Mouse (Mus musculus) hindbrain, postnatal 0 days (tissue): Measurements from ENCODE around the gene Cbx1. TPM values are rescaled to one million over a fixed set of nuclear protein-coding genes. Genes with fewer than 3 reads are reported as not detected.
"Not testable (repeated sequence)": the region's sequence is repeated elsewhere in the genome, so short reads cannot be mapped to it uniquely, and the experiment has no call there.

Experiments used
- ATAC-seq: fragments of 200-750 bp; cut with Nextera tagmentation; 2 replicates; pipeline ENCODE4 v1.8.0; 2017; ENCODE audit warnings: mild to moderate bottlenecking, moderate TSS enrichment, moderate library complexity
- DNase-seq: peaks from one replicate; pipeline ENCODE4 v3.0.0-alpha.2; 2015; ENCODE audit warnings: low spot score
- H3K27ac ChIP-seq: fragments of 300-500 bp; sonication (generic); 2 replicates; pipeline ENCODE4 v1.5.1; 2014; ENCODE audit warnings: mild to moderate bottlenecking
- H3K27me3 ChIP-seq: fragments of 300-500 bp; sonication (generic); 2 replicates; pipeline ENCODE4 v1.6.1; 2014; ENCODE audit warnings: low read length, mixed read lengths; ENCODE audit not compliant: insufficient read depth
- H3K36me3 ChIP-seq: fragments of 300-500 bp; sonication (generic); 2 replicates; pipeline ENCODE4 v1.6.1; 2014; ENCODE audit warnings: low read length, mixed read lengths; ENCODE audit not compliant: insufficient read depth
- H3K4me1 ChIP-seq: fragments of 300-500 bp; sonication (generic); 2 replicates; pipeline ENCODE4 v1.6.1; 2014; ENCODE audit warnings: antibody characterized with exemption, low read length, mixed read lengths; ENCODE audit not compliant: insufficient read depth
- H3K4me2 ChIP-seq: fragments of 300-500 bp; sonication (generic); 2 replicates; pipeline ENCODE4 v1.6.1; 2014; ENCODE audit warnings: low read depth, mild to moderate bottlenecking, low read length, moderate library complexity, mixed read lengths
- H3K4me3 ChIP-seq: fragments of 300-500 bp; sonication (generic); 2 replicates; pipeline ENCODE4 v1.5.1; 2014; ENCODE audit warnings: low read length
- H3K9ac ChIP-seq: fragments of 300-500 bp; sonication (generic); replicated peaks from 2 replicates; pipeline ENCODE4 v1.6.1; 2014; ENCODE audit warnings: mild to moderate bottlenecking, low read length, moderate library complexity, mixed read lengths
- H3K9me3 ChIP-seq: fragments of 300-500 bp; sonication (generic); 2 replicates; pipeline ENCODE4 v1.6.1; 2016; ENCODE audit warnings: low read length, mixed read lengths
- CTCF ChIP-seq: IDR thresholded peaks from 2 replicates; pipeline ENCODE4 v1.5.1; 2016; ENCODE audit warnings: antibody characterized with exemption, control low read depth, low read depth
- WGBS: fragments of 180-500 bp; shearing (Covaris S2); extraction: QIAGEN DNeasy Blood & Tissue Kit; methylation state at CpG from one replicate; pipeline ENCODE4 v1.1.7; 2014; 5-methylcytosine and 5-hydroxymethylcytosine counted together
- polyA plus RNA-seq: library from polyadenylated mRNA; unstranded; fragments of >200 nt; fragmentation: Nextera tagmentation; extraction: Ambion mirVana; gene quantifications from 2 replicates; pipeline ENCODE4 v1.2.1, GENCODE M21; 2015
- total RNA-seq: library from RNA; depleted of rRNA; stranded (reverse); fragments of >200 nt; gene quantifications from 2 replicates; pipeline ENCODE4 v1.2.3, GENCODE M21; 2014

The Cbx1 gene
- total and polyA plus RNA-seq, 2 experiments from 2014 or later, result 23.1 to 57.2 TPM

GRCm38 (mm10) chr11:96780306-96780705 lies 8.6 kb upstream of the Cbx1 start:
- Histone ChIP-seq H3K36me3 (no peaks in the 10 kb centered on the region), H3K4me2 (no peak overlapping the region), H3K9me3 (no peaks in the 10 kb centered on the region), H3K9ac (no peak overlapping the region), H3K4me3 (no peak overlapping the region), H3K4me1 (peaks cover 5% of the 10 kb centered on the region; the same call in 1 of the 2 replicates), H3K27ac (no peak overlapping the region), H3K27me3 (no peaks in the 10 kb centered on the region)
- DNase-seq, result no peak
- no peak for ATAC-seq
- TF ChIP-seq CTCF, result no peak
- 77% methylated on average over 5 of the region's 5 CpGs for WGBS

GRCm38 (mm10) chr11:96781425-96781824 lies 7.5 kb upstream of the Cbx1 start:
- Histone ChIP-seq H3K4me3 (no peak overlapping the region), H3K36me3 (no peaks in the 10 kb centered on the region), H3K9me3 (no peaks in the 10 kb centered on the region), H3K4me1 (peaks cover 4% of the 10 kb centered on the region; the same call in 1 of the 2 replicates), H3K4me2 (no peak overlapping the region), H3K27me3 (no peaks in the 10 kb centered on the region), H3K27ac (no peak overlapping the region), H3K9ac (no peak overlapping the region)
- TF ChIP-seq CTCF, result peak; percentile 52
- no peak for ATAC-seq
- no peak for DNase-seq
- 74% methylated on average over 2 of the region's 2 CpGs for WGBS

GRCm38 (mm10) chr11:96784847-96785246 lies 4.1 kb upstream of the Cbx1 start:
- H3K4me2 ChIP-seq, ATAC-seq, H3K27ac ChIP-seq, H3K27me3 ChIP-seq, H3K36me3 ChIP-seq, H3K9me3 ChIP-seq, H3K9ac ChIP-seq, H3K4me3 ChIP-seq, H3K4me1 ChIP-seq: not testable (repeated sequence)
- 15% methylated on average over 7 of the region's 7 CpGs for WGBS
- DNase-seq, result peak; percentile 81
- peak; percentile 82 for TF ChIP-seq CTCF

- no peaks in the 10 kb centered on the region for H3K9me3 ChIP-seq
- H3K27me3 ChIP-seq, result no peaks in the 10 kb centered on the region
- H3K27ac ChIP-seq, result no peak overlapping the region
- no peak overlapping the region for H3K4me2 ChIP-seq
- no peaks in the 10 kb centered on the region for H3K36me3 ChIP-seq
- WGBS, result 34% methylated on average over 9 of the region's 9 CpGs
- no peak overlapping the region for H3K9ac ChIP-seq
- TF ChIP-seq CTCF, result no peak
- H3K4me1 ChIP-seq, result peaks cover 9% of the 10 kb centered on the region
- ATAC-seq, result no peak
- no peak for DNase-seq
- H3K4me3 ChIP-seq, result no peak overlapping the region
These were observed 2.0 kb upstream of the Cbx1 start for GRCm38 (mm10) chr11:96786731-96787450.

- peak overlapping the region; percentile 79 for H3K9ac ChIP-seq
- H3K36me3 ChIP-seq, result no peaks in the 10 kb centered on the region
- H3K4me3 ChIP-seq, result peak overlapping the region; percentile 96
- H3K9me3 ChIP-seq, result no peaks in the 10 kb centered on the region
- peaks cover 9% of the 10 kb centered on the region for H3K4me1 ChIP-seq
- no peak overlapping the region for H3K27ac ChIP-seq
- no peaks in the 10 kb centered on the region for H3K27me3 ChIP-seq
- no peak for ATAC-seq
- TF ChIP-seq CTCF, result peak; percentile 19
- 8% methylated on average over 5 of the region's 5 CpGs for WGBS
- no peak for DNase-seq
- peak overlapping the region; percentile 89 for H3K4me2 ChIP-seq
These were observed 1.1 kb downstream of the Cbx1 start for GRCm38 (mm10) chr11:96789990-96790389.

GRCm38 (mm10) chr11:96790681-96791080 lies 1.8 kb downstream of the Cbx1 start:
- peak overlapping the region; percentile 96 for H3K4me3 ChIP-seq
- H3K4me1 ChIP-seq, result peaks cover 9% of the 10 kb centered on the region
- no peak for DNase-seq
- no peak overlapping the region; the same call in 1 of the 2 replicates for H3K9ac ChIP-seq
- H3K27me3 ChIP-seq, result no peaks in the 10 kb centered on the region
- no peak for TF ChIP-seq CTCF
- no peaks in the 10 kb centered on the region for H3K9me3 ChIP-seq
- no peak for ATAC-seq
- H3K36me3 ChIP-seq, result no peaks in the 10 kb centered on the region
- WGBS, result 3% methylated on average over 1 of the region's 1 CpGs
- H3K27ac ChIP-seq, result no peak overlapping the region
- H3K4me2 ChIP-seq, result peak overlapping the region; percentile 89

GRCm38 (mm10) chr11:96795491-96795890 lies 6.6 kb downstream of the Cbx1 start:
- Histone ChIP-seq H3K27ac (no peak overlapping the region), H3K9me3 (no peaks in the 10 kb centered on the region), H3K9ac (no peak overlapping the region), H3K4me3 (no peak overlapping the region), H3K36me3 (no peaks in the 10 kb centered on the region), H3K4me1 (peaks cover 2% of the 10 kb centered on the region), H3K27me3 (no peaks in the 10 kb centered on the region), H3K4me2 (no peak overlapping the region)
- no peak for DNase-seq
- TF ChIP-seq CTCF, result no peak
- WGBS, result 96% methylated on average over 13 of the region's 13 CpGs
- ATAC-seq, result no peak
